Mouse (Mus musculus) gastrocnemius, postnatal 25 days (tissue): Measurements from ENCODE around the gene Rbfox2. TPM values are rescaled to one million over a fixed set of nuclear protein-coding genes. Genes with fewer than 3 reads are reported as not detected.

Experiments used
- DNase-seq: peaks from one replicate; pipeline ENCODE4 v3.0.0; 2022
- total RNA-seq, 2 experiments: library from RNA; stranded (reverse); gene quantifications; 1 replicate in 1 of 2; 2 replicates in 1 of 2; pipeline ENCODE4 v1.2.3; 2021

The Rbfox2 gene
- total RNA-seq, 2 experiments from 2014 or later: 63.8 to 81.0 TPM

- peak; percentile 31 for DNase-seq
Observed at GRCm38 (mm10) chr15:77332272-77332991, 25.6 kb upstream of the Rbfox2 start.

GRCm38 (mm10) chr15:77331444-77331843, 24.6 kb upstream of the Rbfox2 start:
- no peak for DNase-seq

- no peak for DNase-seq
Observed at GRCm38 (mm10) chr15:77329681-77330180, 22.9 kb upstream of the Rbfox2 start.

- DNase-seq: no peak
Observed at GRCm38 (mm10) chr15:77326361-77326760, 19.6 kb upstream of the Rbfox2 start.

GRCm38 (mm10) chr15:77324426-77324825, 17.6 kb upstream of the Rbfox2 start:
- no peak for DNase-seq

- no peak for DNase-seq
Observed at GRCm38 (mm10) chr15:77323226-77323625, 16.4 kb upstream of the Rbfox2 start.

- DNase-seq: no peak
Observed at GRCm38 (mm10) chr15:77313701-77314100, 6.9 kb upstream of the Rbfox2 start.

GRCm38 (mm10) chr15:77312796-77313195, 6.0 kb upstream of the Rbfox2 start:
- DNase-seq: no peak

- no peak for DNase-seq
Observed at GRCm38 (mm10) chr15:77307767-77308495, 1.1 kb upstream of the Rbfox2 start.

- DNase-seq: peak; percentile 26
Observed at GRCm38 (mm10) chr15:77305852-77306546, 805 bp downstream of the Rbfox2 start.

- no peak for DNase-seq
Observed at GRCm38 (mm10) chr15:77304960-77305359, 1.8 kb downstream of the Rbfox2 start.

GRCm38 (mm10) chr15:77301122-77301521, 5.7 kb downstream of the Rbfox2 start:
- DNase-seq: no peak

- DNase-seq: no peak
Observed at GRCm38 (mm10) chr15:77298564-77298963, 8.2 kb downstream of the Rbfox2 start.

GRCm38 (mm10) chr15:77296635-77297034, 10.2 kb downstream of the Rbfox2 start:
- no peak for DNase-seq

GRCm38 (mm10) chr15:77293493-77293892, 13.3 kb downstream of the Rbfox2 start:
- no peak for DNase-seq

- DNase-seq: no peak
Observed at GRCm38 (mm10) chr15:77292381-77292780, 14.4 kb downstream of the Rbfox2 start.

- no peak for DNase-seq
Observed at GRCm38 (mm10) chr15:77291471-77291870, 15.3 kb downstream of the Rbfox2 start.

GRCm38 (mm10) chr15:77290352-77290751, 16.5 kb downstream of the Rbfox2 start:
- DNase-seq: no peak

- no peak for DNase-seq
Observed at GRCm38 (mm10) chr15:77280130-77280529, 26.7 kb downstream of the Rbfox2 start.

- peak; percentile 52 for DNase-seq
Observed at GRCm38 (mm10) chr15:77278825-77279224, 28.0 kb downstream of the Rbfox2 start.

- no peak for DNase-seq
Observed at GRCm38 (mm10) chr15:77276838-77277725, 29.7 kb downstream of the Rbfox2 start.

GRCm38 (mm10) chr15:77276300-77276699, 30.5 kb downstream of the Rbfox2 start:
- DNase-seq: no peak
